Mouse (Mus musculus) cerebellum, postnatal 14 days (tissue): ENCODE data around the gene Snrpd2.

Experiments
- DNase-seq, 2 experiments: peaks; one replicate each; pipeline ENCODE4 v3.0.0; 2021; ENCODE audit warnings: mixed read lengths in 2 of 2

Snrpd2 gene

GRCm38 (mm10) chr7:19179173-19179572, 29.7 kb downstream of the Snrpd2 start:
- DNase-seq = peak; percentile 56 to 70

GRCm38 (mm10) chr7:19179936-19180335, 30.4 kb downstream of the Snrpd2 start:
- DNase-seq = no peak

GRCm38 (mm10) chr7:19180862-19181429, 31.4 kb downstream of the Snrpd2 start:
- no peak for DNase-seq

- no peak for DNase-seq
Observed at GRCm38 (mm10) chr7:19184250-19184649, 34.7 kb downstream of the Snrpd2 start.

GRCm38 (mm10) chr7:19184758-19185157, 35.2 kb downstream of the Snrpd2 start:
- no peak for DNase-seq

- DNase-seq = no peak
Observed at GRCm38 (mm10) chr7:19194676-19195075, 45.2 kb downstream of the Snrpd2 start.

GRCm38 (mm10) chr7:19196676-19197075, 47.2 kb downstream of the Snrpd2 start:
- DNase-seq = peak; percentile 42 to 67

GRCm38 (mm10) chr7:19197985-19198384, 48.5 kb downstream of the Snrpd2 start:
- peak in 1 of 2 experiments; percentile 65 for DNase-seq

GRCm38 (mm10) chr7:19201660-19202059, 52.1 kb downstream of the Snrpd2 start:
- DNase-seq = no peak

- no peak for DNase-seq
Observed at GRCm38 (mm10) chr7:19202065-19202850, 52.7 kb downstream of the Snrpd2 start.
